Mouse (Mus musculus) embryonic fibroblast, embryonic 13.5 days (primary cell): ENCODE data around the gene Slc24a4.

Experiments
- CTCF ChIP-seq: IDR thresholded peaks from 2 replicates; pipeline ENCODE4 v1.5.1; 2011; ENCODE audit warnings: mild to moderate bottlenecking, control low read depth, low read length, moderate library complexity, borderline replicate concordance; ENCODE audit not compliant: insufficient read depth
- POLR2A ChIP-seq: IDR thresholded peaks from 2 replicates; pipeline ENCODE4 v1.6.1; 2011; ENCODE audit warnings: low read depth, mild to moderate bottlenecking, control low read depth, low read length, moderate library complexity

GRCm38 (mm10) chr12:102182621-102183020 lies 54.1 kb downstream of the Slc24a4 start:
- TF ChIP-seq POLR2A (no peak), CTCF (no peak)
